Mouse (Mus musculus): ENCODE data around the gene Ebf4. TPM values are rescaled to one million over a fixed set of nuclear protein-coding genes. Genes with fewer than 3 reads are reported as not detected.

Ebf4 gene
- polyA plus RNA-seq, 1 experiment from 2014 or later = 3.6 TPM

Other genes starting within 250 kb of the Ebf4 start
- not detected in 2 replicates for gene Tgm6, start 182.8 kb upstream of the Ebf4 start, polyA plus RNA-seq (2014; fragmentation: Nextera tagmentation; extraction: Ambion mirVana)
- gene Snrpb, start 115.8 kb upstream of the Ebf4 start, polyA plus RNA-seq (2014; fragmentation: Nextera tagmentation; extraction: Ambion mirVana) = 638 and 666 TPM in 2 replicates
- gene Tmc2, start 100.0 kb upstream of the Ebf4 start, polyA plus RNA-seq (2014; fragmentation: Nextera tagmentation; extraction: Ambion mirVana) = not detected in 2 replicates
- gene Nop56, start 20.7 kb upstream of the Ebf4 start, polyA plus RNA-seq (2014; fragmentation: Nextera tagmentation; extraction: Ambion mirVana) = 334 and 362 TPM in 2 replicates
- 214 and 215 TPM in 2 replicates for gene Idh3b, start 10.6 kb upstream of the Ebf4 start, polyA plus RNA-seq (2014; fragmentation: Nextera tagmentation; extraction: Ambion mirVana)
- 35.8 and 40.8 TPM in 2 replicates for gene Cpxm1, start 102.4 kb downstream of the Ebf4 start, polyA plus RNA-seq (2014; fragmentation: Nextera tagmentation; extraction: Ambion mirVana)
- not detected in 2 replicates for gene Gm28372, start 110.1 kb downstream of the Ebf4 start, polyA plus RNA-seq (2014; fragmentation: Nextera tagmentation; extraction: Ambion mirVana)
- gene 1700020A23Rik, start 110.1 kb downstream of the Ebf4 start, polyA plus RNA-seq (2014; fragmentation: Nextera tagmentation; extraction: Ambion mirVana) = 0.52 TPM in 1 of 2 replicates, not detected in the other
- not detected in 2 replicates for gene Tmem239, start 111.3 kb downstream of the Ebf4 start, polyA plus RNA-seq (2014; fragmentation: Nextera tagmentation; extraction: Ambion mirVana)
- 62.7 and 78.0 TPM in 2 replicates for gene Vps16, start 129.2 kb downstream of the Ebf4 start, polyA plus RNA-seq (2014; fragmentation: Nextera tagmentation; extraction: Ambion mirVana)
- gene Pced1a, start 129.5 kb downstream of the Ebf4 start, polyA plus RNA-seq (2014; fragmentation: Nextera tagmentation; extraction: Ambion mirVana) = 10.1 and 11.7 TPM in 2 replicates
- gene Ptpra, start 155.1 kb downstream of the Ebf4 start, polyA plus RNA-seq (2014; fragmentation: Nextera tagmentation; extraction: Ambion mirVana) = 95.1 and 98.6 TPM in 2 replicates

Data from intestine, embryonic 14.5 days (tissue).